ENCODE assay signal across 31 mouse cellular contexts in genomic region chr11:101152825-101153224, GRCm38 (mm10). TPM values are rescaled to one million over a fixed set of nuclear protein-coding genes. Genes with fewer than 3 reads are reported as not detected.
DNase-seq lines count a peak whose midpoint lies in the region; ATAC-seq and TF ChIP-seq lines count a peak whose summit lies in the region.
"Had no signal": no experiment of that assay in that cellular context is flagged by ENCODE, and none has a peak within 500 bp of the region (broad histone marks: within the 10 kb centered on the region; RNA-seq: fewer than 3 reads in every experiment).

No protein-coding gene starts in this region.

- peaks cover 25% of the 10 kb centered on the region for H3K4me1 ChIP-seq in intestine, embryonic 16.5 days (ENCODE audit: control insufficient read depth, insufficient read depth, low read length)
- peaks cover 10% of the 10 kb centered on the region for H3K4me1 ChIP-seq in small intestine, adult 2 months (ENCODE audit: control insufficient read depth, insufficient read depth, insufficient read length, low read length)
- peaks cover 15% of the 10 kb centered on the region for H3K4me1 ChIP-seq in midbrain, embryonic 14.5 days (ENCODE audit: control insufficient read depth, insufficient read depth, low read length)

- H3K27me3 ChIP-seq in intestine, embryonic 16.5 days (replicated peaks; ENCODE audit: control insufficient read depth, insufficient read depth, low read length) = no peaks in the 10 kb centered on the region
- H3K27me3 ChIP-seq in small intestine, adult 2 months (ENCODE audit: control insufficient read depth, insufficient read depth, low read length) = no peaks in the 10 kb centered on the region
- no peaks in the 10 kb centered on the region; the same call in 1 of the 2 replicates for H3K27me3 ChIP-seq in midbrain, embryonic 14.5 days (ENCODE audit: control insufficient read depth, insufficient read depth, low read length)
- H3K27me3 ChIP-seq: embryonic facial prominence, embryonic 12.5 days; embryonic facial prominence, embryonic 15.5 days; heart, embryonic 12.5 days; heart, embryonic 15.5 days; Patski had no signal

- no peaks in the 10 kb centered on the region for H3K36me3 ChIP-seq in intestine, embryonic 16.5 days (ENCODE audit: control insufficient read depth, insufficient read depth, low read length)
- no peaks in the 10 kb centered on the region for H3K36me3 ChIP-seq in small intestine, adult 2 months (ENCODE audit: control insufficient read depth, insufficient read depth, low read length)
- H3K36me3 ChIP-seq in midbrain, embryonic 14.5 days (ENCODE audit: control insufficient read depth, insufficient read depth, low read length) = no peaks in the 10 kb centered on the region
- H3K36me3 ChIP-seq: embryonic facial prominence, embryonic 12.5 days; embryonic facial prominence, embryonic 15.5 days; heart, embryonic 12.5 days; heart, embryonic 15.5 days; hindbrain, embryonic 10.5 days; hindbrain, embryonic 13.5 days had no signal

- DNase-seq in cerebellum, adult 11-12 months = peak; percentile 11
- no peak for DNase-seq in cerebellum, adult 9-10 months
- peak; percentile 67 for DNase-seq in NIH3T3 (ENCODE audit: low read depth)
- DNase-seq in adrenal gland, adult 2 months = no peak
- DNase-seq in spleen, postnatal 36 days (ENCODE audit: low spot score in 2 of 2) = no peak
- no peak for DNase-seq in midbrain, embryonic 14.5 days
- DNase-seq: adrenal gland, postnatal 14 days; cerebellum, adult 18-20 months; cerebellum, adult 9-11 months; cerebellum, postnatal 25 days; forebrain, postnatal 0 days; gastrocnemius, adult 2 months; gastrocnemius, postnatal 36 days; heart, postnatal 10 days; heart, postnatal 36 days; kidney, adult 11 months had no signal

- no peaks in the 10 kb centered on the region for H3K9me3 ChIP-seq in intestine, embryonic 16.5 days (ENCODE audit: control insufficient read depth, low read length)
- H3K9me3 ChIP-seq in midbrain, embryonic 14.5 days (ENCODE audit: control insufficient read depth, low read length) = no peaks in the 10 kb centered on the region
- H3K9me3 ChIP-seq: embryonic facial prominence, embryonic 12.5 days; embryonic facial prominence, embryonic 15.5 days; heart, embryonic 12.5 days; heart, embryonic 15.5 days; hindbrain, embryonic 10.5 days; hindbrain, embryonic 13.5 days had no signal

- 58% methylated on average over 1 of the region's 1 CpGs for WGBS in intestine, embryonic 16.5 days
- 38% methylated on average over 1 of the region's 1 CpGs for WGBS in small intestine, adult 2 months
- 78% methylated on average over 1 of the region's 1 CpGs for WGBS in midbrain, embryonic 14.5 days

- H3K27ac ChIP-seq in intestine, embryonic 16.5 days (ENCODE audit: low read length) = no peak overlapping the region
- peak overlapping the region; percentile 69 for H3K27ac ChIP-seq in small intestine, adult 2 months (ENCODE audit: insufficient read depth, low read depth, low read length)
- H3K27ac ChIP-seq in midbrain, embryonic 14.5 days (replicated peaks; ENCODE audit: low read depth, low read length) = no peak overlapping the region
- H3K27ac ChIP-seq: embryonic facial prominence, embryonic 12.5 days; embryonic facial prominence, embryonic 15.5 days; gastrocnemius, adult 2 months; heart, embryonic 15.5 days; hindbrain, embryonic 10.5 days; hindbrain, embryonic 13.5 days had no signal

- no peak overlapping the region for H3K4me3 ChIP-seq in intestine, embryonic 16.5 days (ENCODE audit: low read length)
- no peak overlapping the region for H3K4me3 ChIP-seq in small intestine, adult 2 months (ENCODE audit: low read depth, low read length)
- no peak overlapping the region for H3K4me3 ChIP-seq in midbrain, embryonic 14.5 days (replicated peaks; ENCODE audit: low read depth, low read length)
- H3K4me3 ChIP-seq: embryonic facial prominence, embryonic 12.5 days; embryonic facial prominence, embryonic 15.5 days; gastrocnemius, adult 2 months; heart, embryonic 12.5 days; heart, embryonic 15.5 days; hindbrain, embryonic 10.5 days; hindbrain, embryonic 13.5 days had no signal

- no peak overlapping the region for H3K4me2 ChIP-seq in intestine, embryonic 16.5 days (ENCODE audit: low read depth, low read length)
- no peak overlapping the region for H3K4me2 ChIP-seq in midbrain, embryonic 14.5 days (ENCODE audit: low read length)
- H3K4me2 ChIP-seq: embryonic facial prominence, embryonic 12.5 days; embryonic facial prominence, embryonic 15.5 days; heart, embryonic 12.5 days; heart, embryonic 15.5 days; hindbrain, embryonic 13.5 days had no signal

- peak; percentile 67 for ATAC-seq in intestine, embryonic 16.5 days
- ATAC-seq in midbrain, embryonic 14.5 days (ENCODE audit: low FRiP score, low TSS enrichment) = no peak
- ATAC-seq: CD4-positive, CD25-positive, alpha-beta regulatory T cell, adult 4 months; forebrain, embryonic 14.5 days; forebrain, postnatal 0 days; hindbrain, embryonic 16.5 days; Patski had no signal

- no peak for TF ChIP-seq POLR2A in small intestine, adult 2 months (IDR thresholded peaks at IDR 0.05; ENCODE audit: low read depth, low read length)

- no peak for TF ChIP-seq CTCF in small intestine, adult 2 months (IDR thresholded peaks at IDR 0.05; ENCODE audit: extremely low read depth, insufficient read length, insufficient replicate concordance, low read depth, low read length)

- no peak overlapping the region for H3K9ac ChIP-seq in intestine, embryonic 16.5 days (ENCODE audit: low read depth, low read length)
- H3K9ac ChIP-seq in midbrain, embryonic 14.5 days (replicated peaks; ENCODE audit: low read length) = no peak overlapping the region
- H3K9ac ChIP-seq: embryonic facial prominence, embryonic 12.5 days; embryonic facial prominence, embryonic 15.5 days; forebrain, postnatal 0 days; heart, embryonic 12.5 days; heart, embryonic 15.5 days; hindbrain, embryonic 13.5 days had no signal

RNA-seq across cellular contexts. Expression of gene Tubg2, which starts 2.9 kb away (rescaled TPM):
- polyA plus RNA-seq in intestine, embryonic 16.5 days (2015; fragmentation: Nextera tagmentation; extraction: Ambion mirVana) = 3.9 and 4.2 TPM in 2 replicates
- polyA plus RNA-seq in small intestine, adult 2 months (2012; rRNA removed) = 1.1 and 2.2 TPM in 2 replicates
- total RNA-seq in adrenal gland, adult 2 months (2021) = 1 to 10 TPM; 6.2 to 7.5 TPM
- polyA plus RNA-seq in adrenal gland, adult 2 months (2012; rRNA removed) = 5.5 and 6.0 TPM in 2 replicates
- 42.2 and 56.0 TPM in 2 replicates for polyA plus RNA-seq in midbrain, embryonic 14.5 days (2014; fragmentation: Nextera tagmentation; extraction: Ambion mirVana)
- total RNA-seq: common myeloid progenitor, adult 5-6 weeks; granulocyte monocyte progenitor cell, adult 5-6 weeks; MEL had no signal

RNA-seq across cellular contexts. Expression of gene Cntnap1, which starts 17.5 kb away (rescaled TPM):
- polyA plus RNA-seq in intestine, embryonic 16.5 days (2015; fragmentation: Nextera tagmentation; extraction: Ambion mirVana) = 0.86 and 0.87 TPM in 2 replicates
- 2.7 and 2.8 TPM in 2 replicates for polyA plus RNA-seq in small intestine, adult 2 months (2012; rRNA removed)
- total RNA-seq in adrenal gland, adult 2 months (2021) = 1 to 10 TPM; 6.8 TPM
- polyA plus RNA-seq in adrenal gland, adult 2 months (2012; rRNA removed) = 9.3 and 9.4 TPM in 2 replicates
- 2.3 and 2.8 TPM in 2 replicates for polyA plus RNA-seq in midbrain, embryonic 14.5 days (2014; fragmentation: Nextera tagmentation; extraction: Ambion mirVana)
- total RNA-seq: MEL had no signal

RNA-seq across cellular contexts. Expression of gene Plekhh3, which starts 18.3 kb away (rescaled TPM):
- 9.2 and 10.1 TPM in 2 replicates for polyA plus RNA-seq in intestine, embryonic 16.5 days (2015; fragmentation: Nextera tagmentation; extraction: Ambion mirVana)
- polyA plus RNA-seq in small intestine, adult 2 months (2012; rRNA removed) = 33.0 and 84.5 TPM in 2 replicates
- total RNA-seq in adrenal gland, adult 2 months (2021) = 10 to 100 TPM; 19.4 to 39.7 TPM
- 112 and 122 TPM in 2 replicates for polyA plus RNA-seq in adrenal gland, adult 2 months (2012; rRNA removed)
- 8.2 and 8.4 TPM in 2 replicates for polyA plus RNA-seq in midbrain, embryonic 14.5 days (2014; fragmentation: Nextera tagmentation; extraction: Ambion mirVana)
- polyA plus RNA-seq: CD4-positive, CD25-positive, alpha-beta regulatory T cell, adult 4 months had no signal

RNA-seq across cellular contexts. Expression of gene Ccr10, which starts 22.4 kb away (rescaled TPM):
- 0.20 and 0.29 TPM in 2 replicates for polyA plus RNA-seq in intestine, embryonic 16.5 days (2015; fragmentation: Nextera tagmentation; extraction: Ambion mirVana)
- 18.4 and 25.7 TPM in 2 replicates for polyA plus RNA-seq in small intestine, adult 2 months (2012; rRNA removed)
- under 1 TPM; 0.26 to 0.83 TPM for total RNA-seq in adrenal gland, adult 2 months (2021)
- polyA plus RNA-seq in adrenal gland, adult 2 months (2012; rRNA removed) = 0.84 and 1.6 TPM in 2 replicates
- 0.16 TPM in 1 of 2 replicates, not detected in the other for polyA plus RNA-seq in midbrain, embryonic 14.5 days (2014; fragmentation: Nextera tagmentation; extraction: Ambion mirVana)
- total RNA-seq: common myeloid progenitor, adult 5-6 weeks; gastrocnemius, adult 2 months; gastrocnemius, postnatal 36 days; granulocyte monocyte progenitor cell, adult 5-6 weeks; MEL had no signal

RNA-seq across cellular contexts. Expression of gene Tubg1, which starts 33.1 kb away (rescaled TPM):
- polyA plus RNA-seq in intestine, embryonic 16.5 days (2015; fragmentation: Nextera tagmentation; extraction: Ambion mirVana) = 51.0 and 56.3 TPM in 2 replicates
- polyA plus RNA-seq in small intestine, adult 2 months (2012; rRNA removed) = 13.2 and 16.2 TPM in 2 replicates
- 10 to 100 TPM; 42.9 to 43.0 TPM for total RNA-seq in adrenal gland, adult 2 months (2021)
- polyA plus RNA-seq in adrenal gland, adult 2 months (2012; rRNA removed) = 15.2 and 42.7 TPM in 2 replicates
- polyA plus RNA-seq in midbrain, embryonic 14.5 days (2014; fragmentation: Nextera tagmentation; extraction: Ambion mirVana) = 73.3 and 75.5 TPM in 2 replicates

Comparison
In these comparisons a context has a peak if more than half of its experiments do, and no peak if none do; other contexts are left out.
1. DNase-seq: peak in cerebellum, adult 11-12 months (single experiment) and NIH3T3 (single experiment); none in cerebellum, adult 9-10 months (single experiment), adrenal gland, adult 2 months (single experiment), spleen, postnatal 36 days (0 of 2) and midbrain, embryonic 14.5 days (single experiment).